Mouse (Mus musculus) embryonic facial prominence, embryonic 15.5 days (tissue): Measurements from ENCODE around the gene Srpk1. TPM values are rescaled to one million over a fixed set of nuclear protein-coding genes. Genes with fewer than 3 reads are reported as not detected.

Experiments used
- ATAC-seq: fragments of 200-750 bp; cut with Nextera tagmentation; 2 replicates; pipeline ENCODE4 v1.8.0; 2017; ENCODE audit warnings: low read depth, moderate TSS enrichment; ENCODE audit not compliant: insufficient number of reproducible peaks, low FRiP score, low TSS enrichment
- H3K27ac ChIP-seq: fragments of 300-500 bp; sonication (generic); replicated peaks from 2 replicates; pipeline ENCODE4 v1.5.1; 2015; ENCODE audit warnings: mild to moderate bottlenecking, inconsistent platforms
- H3K27me3 ChIP-seq: fragments of 300-500 bp; sonication (generic); 2 replicates; pipeline ENCODE4 v1.6.1; 2015; ENCODE audit warnings: inconsistent platforms
- H3K36me3 ChIP-seq: fragments of 300-500 bp; sonication (generic); 2 replicates; pipeline ENCODE4 v1.6.1; 2015; ENCODE audit warnings: mild to moderate bottlenecking, inconsistent platforms
- H3K4me1 ChIP-seq: fragments of 300-500 bp; sonication (generic); 2 replicates; pipeline ENCODE4 v1.6.1; 2015; ENCODE audit warnings: inconsistent platforms
- H3K4me2 ChIP-seq: fragments of 300-500 bp; sonication (generic); replicated peaks from 2 replicates; pipeline ENCODE4 v1.6.1; 2015; ENCODE audit warnings: mild to moderate bottlenecking, inconsistent platforms
- H3K4me3 ChIP-seq: fragments of 300-500 bp; sonication (generic); replicated peaks from 2 replicates; pipeline ENCODE4 v1.5.1; 2015; ENCODE audit warnings: mild to moderate bottlenecking, inconsistent platforms
- H3K9ac ChIP-seq: fragments of 300-500 bp; sonication (generic); 2 replicates; pipeline ENCODE4 v1.6.1; 2015; ENCODE audit warnings: inconsistent platforms
- H3K9me3 ChIP-seq: fragments of 300-500 bp; sonication (generic); replicated peaks from 2 replicates; pipeline ENCODE4 v1.6.1; 2016; ENCODE audit warnings: inconsistent platforms
- WGBS: fragments of 180-500 bp; shearing (Covaris S2); methylation state at CpG from one replicate; pipeline ENCODE4 v1.1.7; 2015; 5-methylcytosine and 5-hydroxymethylcytosine counted together
- microRNA-seq: library from miRNA; unstranded; fragments of <30 nt; microRNA quantifications from one replicate; pipeline ENCODE4, GENCODE M21; 2016; ENCODE audit warnings: borderline number of aligned reads
- polyA plus RNA-seq: library from polyadenylated mRNA; unstranded; fragments of >200 nt; fragmentation: Nextera tagmentation; extraction: Ambion mirVana; gene quantifications from 2 replicates; pipeline ENCODE4 v1.2.1, GENCODE M21; 2015

The Srpk1 gene
- polyA plus RNA-seq, 1 experiment from 2014 or later: 87.9 TPM

DNA sequence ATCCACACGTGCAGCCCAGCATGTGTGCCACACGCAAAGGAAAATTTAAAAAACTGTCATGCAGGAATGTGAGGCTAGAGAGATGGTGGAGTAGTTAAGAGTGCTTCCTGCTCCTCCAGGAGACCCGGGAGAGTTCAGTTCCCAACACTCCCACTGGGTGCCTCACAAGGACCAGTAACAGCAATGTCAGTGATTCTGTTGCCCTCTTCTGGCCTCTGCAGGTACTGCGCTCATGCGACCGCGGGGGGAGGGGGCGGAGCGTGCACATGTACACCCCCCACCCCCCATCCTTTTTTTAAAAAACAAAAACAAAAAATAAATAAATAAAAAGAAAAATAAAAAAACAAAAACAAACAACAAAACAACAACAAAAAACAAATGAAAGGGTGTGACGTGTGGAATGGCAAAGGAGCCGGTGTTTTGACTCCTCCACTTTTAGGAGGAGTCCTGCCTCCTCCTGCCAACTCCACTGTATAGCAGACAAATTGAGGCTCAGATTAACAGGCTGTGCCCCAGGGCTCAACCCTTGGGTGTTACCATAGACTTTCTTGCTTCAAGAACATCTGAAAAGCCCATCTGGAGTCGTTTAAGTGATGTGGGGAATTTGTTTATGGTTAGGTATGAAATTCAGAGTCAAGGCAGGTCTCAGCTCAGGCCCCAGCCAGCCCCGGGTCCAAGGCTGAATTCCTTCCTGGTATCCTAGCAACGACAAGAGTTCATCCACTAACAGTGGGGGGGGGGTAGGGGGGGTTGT, 69.3 kb downstream of the Srpk1 start:
- 2% methylated on average over 14 of the region's 14 CpGs for WGBS
- Histone ChIP-seq H3K27me3 (no peaks in the 10 kb centered on the region), H3K9me3 (no peaks in the 10 kb centered on the region), H3K36me3 (no peaks in the 10 kb centered on the region), H3K27ac (no peak overlapping the region), H3K4me3 (no peak overlapping the region), H3K9ac (no peak overlapping the region), H3K4me1 (peaks cover 22% of the 10 kb centered on the region), H3K4me2 (no peak overlapping the region)
- no peak for ATAC-seq

DNA sequence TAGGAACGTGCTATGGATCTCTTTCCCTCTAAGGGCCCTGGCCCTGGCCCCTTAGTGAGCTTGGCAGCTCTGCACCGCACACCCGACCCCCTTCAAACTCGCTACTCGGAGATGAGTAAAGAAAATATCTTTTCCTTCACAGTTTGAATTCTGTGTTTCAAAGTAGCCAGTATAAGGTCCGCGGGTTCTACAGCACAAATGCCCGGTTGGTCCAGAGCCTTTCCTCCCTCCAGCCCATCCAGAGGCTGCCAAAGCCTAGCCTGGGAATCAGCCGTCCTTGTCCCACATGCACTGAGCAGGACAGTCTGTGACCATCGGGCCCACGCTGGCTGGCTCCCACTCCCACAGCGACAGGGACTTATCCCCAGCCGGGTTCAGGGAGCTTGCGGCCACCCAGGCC, 73.4 kb downstream of the Srpk1 start, which contains the start of gene Clpsl2:
Gene Clpsl2 (plus strand): TSS at position 301 of the 400 bp plus-strand sequence.
- Histone ChIP-seq H3K4me3 (no peak within 1 kb of the TSS), H3K36me3 (no peaks in the 10 kb centered on the region), H3K9ac (no peak within 1 kb of the TSS), H3K27me3 (no peaks in the 10 kb centered on the region), H3K27ac (no peak within 1 kb of the TSS), H3K4me2 (no peak within 1 kb of the TSS), H3K9me3 (no peaks in the 10 kb centered on the region), H3K4me1 (peaks cover 5% of the 10 kb centered on the region; the same call in 1 of the 2 replicates)
- 69% methylated on average over 14 of the region's 14 CpGs for WGBS
- ATAC-seq: no peak

DNA sequence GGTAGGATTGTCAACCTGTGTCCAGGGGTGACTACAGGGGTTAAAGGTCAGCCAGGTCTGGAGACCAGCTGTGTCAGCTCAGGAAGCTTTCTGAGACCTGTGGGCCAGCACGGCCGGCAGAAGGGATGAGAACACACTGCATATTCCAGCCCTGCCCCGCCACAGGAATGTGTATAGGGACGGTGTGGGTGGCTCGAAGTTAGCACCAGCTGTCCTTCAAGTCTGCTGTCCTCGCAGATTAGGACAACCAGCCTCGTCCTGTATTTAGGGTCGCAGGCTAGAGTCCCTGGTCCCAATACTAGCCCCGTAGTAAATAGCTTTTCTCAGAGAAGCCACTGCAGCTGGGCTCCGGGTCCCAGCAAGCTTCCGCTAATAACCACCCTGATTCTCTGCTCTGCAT, 74.0 kb downstream of the Srpk1 start:
- WGBS: 53% methylated on average over 11 of the region's 11 CpGs
- ATAC-seq: no peak
- Histone ChIP-seq H3K9me3 (no peaks in the 10 kb centered on the region), H3K9ac (no peak overlapping the region), H3K4me3 (no peak overlapping the region), H3K4me2 (no peak overlapping the region), H3K27ac (no peak overlapping the region), H3K27me3 (no peaks in the 10 kb centered on the region), H3K36me3 (no peaks in the 10 kb centered on the region), H3K4me1 (peaks cover 5% of the 10 kb centered on the region; the same call in 1 of the 2 replicates)

DNA sequence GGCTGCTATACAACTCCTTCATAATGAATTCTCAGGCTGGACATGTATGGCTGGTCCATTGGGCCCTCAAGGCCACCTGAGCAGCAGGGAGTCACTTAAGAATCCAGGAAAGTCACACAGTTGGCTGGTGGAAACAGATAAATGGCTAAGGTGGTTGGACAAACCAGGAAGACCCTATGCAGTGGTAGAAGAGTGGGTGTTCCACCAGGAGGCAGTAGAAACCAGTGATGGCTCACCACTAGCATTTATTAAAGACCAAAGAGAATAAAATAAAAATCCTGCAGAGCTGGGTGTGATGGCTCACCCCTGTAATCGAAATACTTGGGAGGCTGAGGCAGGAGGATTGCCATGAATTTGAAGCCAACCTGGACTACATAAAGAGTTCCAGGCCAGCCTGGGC, 75.6 kb downstream of the Srpk1 start:
- WGBS: 89% methylated on average over 1 of the region's 1 CpGs

DNA sequence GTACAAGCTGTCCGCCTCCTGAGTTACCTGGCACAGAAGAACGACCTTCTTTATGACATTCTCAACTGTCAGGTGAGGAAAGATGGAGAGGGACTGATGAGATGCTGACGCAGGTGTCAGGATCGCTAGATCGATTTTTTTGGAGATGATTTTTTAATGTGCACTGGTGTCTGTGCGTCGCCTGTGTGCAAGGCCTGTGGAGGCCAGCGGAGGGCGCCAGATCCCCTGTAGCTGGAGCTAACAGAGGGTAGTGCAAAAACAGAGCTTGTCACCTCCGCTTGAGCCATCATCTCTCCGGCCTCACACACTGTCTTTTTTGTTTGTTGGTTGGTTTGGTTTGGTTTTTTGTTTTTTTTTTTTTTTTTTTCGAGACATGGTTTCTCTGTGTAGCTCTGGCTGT, 84.6 kb downstream of the Srpk1 start:
- Histone ChIP-seq H3K36me3 (no peaks in the 10 kb centered on the region), H3K9me3 (peaks cover 6% of the 10 kb centered on the region; the same call in 1 of the 2 replicates), H3K27me3 (no peaks in the 10 kb centered on the region), H3K9ac (no peak overlapping the region), H3K4me1 (no peaks in the 10 kb centered on the region), H3K27ac (no peak overlapping the region), H3K4me2 (no peak overlapping the region), H3K4me3 (no peak overlapping the region)
- no peak for ATAC-seq
- 58% methylated on average over 12 of the region's 12 CpGs for WGBS

More for the DNA sequence above, 75.6 kb downstream of the Srpk1 start:
- no peak overlapping the region for H3K27ac ChIP-seq
- no peak for ATAC-seq
- no peaks in the 10 kb centered on the region for H3K4me1 ChIP-seq
- no peaks in the 10 kb centered on the region for H3K27me3 ChIP-seq
- H3K36me3 ChIP-seq: no peaks in the 10 kb centered on the region
- H3K4me2 ChIP-seq: no peak overlapping the region
- no peak overlapping the region for H3K9ac ChIP-seq
- H3K9me3 ChIP-seq: no peaks in the 10 kb centered on the region
- H3K4me3 ChIP-seq: no peak overlapping the region

Small RNA genes lying within 50 kb of the gene (microRNA-seq; reads per million reads assigned to microRNA genes)
- gene Mir6969: not detected

Other genes starting within 250 kb of the Srpk1 start
- 35.8 and 36.5 TPM in 2 replicates for gene Fkbp5, start 105.2 kb downstream of the Srpk1 start, polyA plus RNA-seq
- gene Armc12, start 91.9 kb downstream of the Srpk1 start, polyA plus RNA-seq: not detected in 2 replicates
- gene Clpsl2, start 73.3 kb downstream of the Srpk1 start, polyA plus RNA-seq: not detected in 2 replicates
- gene Clps, start 61.9 kb downstream of the Srpk1 start, polyA plus RNA-seq: not detected in 2 replicates
- 0.59 and 0.64 TPM in 2 replicates for gene Lhfpl5, start 47.1 kb downstream of the Srpk1 start, polyA plus RNA-seq
- 0.35 and 0.80 TPM in 2 replicates for gene Slc26a8, start 67.5 kb upstream of the Srpk1 start, polyA plus RNA-seq
- 46.7 and 48.1 TPM in 2 replicates for gene Mapk14, start 68.6 kb upstream of the Srpk1 start, polyA plus RNA-seq
- gene AC170998.1, start 103.4 kb upstream of the Srpk1 start, polyA plus RNA-seq: 2.3 and 3.4 TPM in 2 replicates
- 107 and 118 TPM in 2 replicates for gene Mapk13, start 146.6 kb upstream of the Srpk1 start, polyA plus RNA-seq
- 11.2 and 13.4 TPM in 2 replicates for gene Brpf3, start 178.4 kb upstream of the Srpk1 start, polyA plus RNA-seq
- 6.7 and 7.9 TPM in 2 replicates for gene Pnpla1, start 235.7 kb upstream of the Srpk1 start, polyA plus RNA-seq